Mouse (Mus musculus) cerebellum, adult 9-10 months (tissue): Measurements from ENCODE around the gene Jade1.

ENCODE experiments used
- DNase-seq: peaks from one replicate; pipeline ENCODE4 v3.0.0; 2022

The Jade1 gene

GRCm38 (mm10) chr3:41555491-41556381 lies at the start of gene Jade1:
Gene Jade1, plus strand, starts transcription at chr3:41555731.
- DNase-seq, result no peak

GRCm38 (mm10) chr3:41509441-41509840 lies 46.1 kb upstream of the Jade1 start:
- DNase-seq, result no peak

GRCm38 (mm10) chr3:41510191-41510590 lies 45.3 kb upstream of the Jade1 start:
- DNase-seq, result no peak

GRCm38 (mm10) chr3:41510750-41511149 lies 44.8 kb upstream of the Jade1 start:
- no peak for DNase-seq

- DNase-seq, result no peak
These were observed 41.5 kb upstream of the Jade1 start for GRCm38 (mm10) chr3:41514003-41514402.

- DNase-seq, result no peak
These were observed 40.7 kb upstream of the Jade1 start for GRCm38 (mm10) chr3:41514683-41515305.

- DNase-seq, result no peak
These were observed 38.5 kb upstream of the Jade1 start for GRCm38 (mm10) chr3:41516961-41517518.

- DNase-seq, result no peak
These were observed 34.6 kb upstream of the Jade1 start for GRCm38 (mm10) chr3:41520925-41521324.

- no peak for DNase-seq
These were observed 33.8 kb upstream of the Jade1 start for GRCm38 (mm10) chr3:41521733-41522132.

GRCm38 (mm10) chr3:41522226-41523005 lies 33.1 kb upstream of the Jade1 start:
- no peak for DNase-seq

GRCm38 (mm10) chr3:41523006-41523375 lies 32.5 kb upstream of the Jade1 start:
- no peak for DNase-seq

- DNase-seq, result no peak
These were observed 32.1 kb upstream of the Jade1 start for GRCm38 (mm10) chr3:41523460-41523859.

- DNase-seq, result no peak
These were observed 27.1 kb upstream of the Jade1 start for GRCm38 (mm10) chr3:41528291-41528969.

- DNase-seq, result no peak
These were observed 25.4 kb upstream of the Jade1 start for GRCm38 (mm10) chr3:41530156-41530555.

- no peak for DNase-seq
These were observed 24.0 kb upstream of the Jade1 start for GRCm38 (mm10) chr3:41531541-41531940.

- DNase-seq, result no peak
These were observed 23.4 kb upstream of the Jade1 start for GRCm38 (mm10) chr3:41532109-41532508.

- no peak for DNase-seq
These were observed 21.9 kb upstream of the Jade1 start for GRCm38 (mm10) chr3:41533660-41534059.

GRCm38 (mm10) chr3:41537957-41538356 lies 17.6 kb upstream of the Jade1 start:
- DNase-seq, result no peak

GRCm38 (mm10) chr3:41541313-41541712 lies 14.2 kb upstream of the Jade1 start:
- DNase-seq, result no peak

GRCm38 (mm10) chr3:41544451-41544850 lies 11.1 kb upstream of the Jade1 start:
- no peak for DNase-seq

GRCm38 (mm10) chr3:41547289-41547688 lies 8.2 kb upstream of the Jade1 start:
- DNase-seq, result no peak

GRCm38 (mm10) chr3:41548238-41548637 lies 7.3 kb upstream of the Jade1 start:
- DNase-seq, result no peak

- no peak for DNase-seq
These were observed 3.9 kb upstream of the Jade1 start for GRCm38 (mm10) chr3:41551671-41552070.
